Mouse (Mus musculus): ENCODE measurements around the gene Lhfpl5. TPM values are rescaled to one million over a fixed set of nuclear protein-coding genes. Genes with fewer than 3 reads are reported as not detected.
"Not testable (repeated sequence)": the region's sequence is repeated elsewhere in the genome, so short reads cannot be mapped to it uniquely, and the experiment has no call there.

Gene Lhfpl5
- polyA plus RNA-seq, 1 experiment: 0.24 TPM

DNA sequence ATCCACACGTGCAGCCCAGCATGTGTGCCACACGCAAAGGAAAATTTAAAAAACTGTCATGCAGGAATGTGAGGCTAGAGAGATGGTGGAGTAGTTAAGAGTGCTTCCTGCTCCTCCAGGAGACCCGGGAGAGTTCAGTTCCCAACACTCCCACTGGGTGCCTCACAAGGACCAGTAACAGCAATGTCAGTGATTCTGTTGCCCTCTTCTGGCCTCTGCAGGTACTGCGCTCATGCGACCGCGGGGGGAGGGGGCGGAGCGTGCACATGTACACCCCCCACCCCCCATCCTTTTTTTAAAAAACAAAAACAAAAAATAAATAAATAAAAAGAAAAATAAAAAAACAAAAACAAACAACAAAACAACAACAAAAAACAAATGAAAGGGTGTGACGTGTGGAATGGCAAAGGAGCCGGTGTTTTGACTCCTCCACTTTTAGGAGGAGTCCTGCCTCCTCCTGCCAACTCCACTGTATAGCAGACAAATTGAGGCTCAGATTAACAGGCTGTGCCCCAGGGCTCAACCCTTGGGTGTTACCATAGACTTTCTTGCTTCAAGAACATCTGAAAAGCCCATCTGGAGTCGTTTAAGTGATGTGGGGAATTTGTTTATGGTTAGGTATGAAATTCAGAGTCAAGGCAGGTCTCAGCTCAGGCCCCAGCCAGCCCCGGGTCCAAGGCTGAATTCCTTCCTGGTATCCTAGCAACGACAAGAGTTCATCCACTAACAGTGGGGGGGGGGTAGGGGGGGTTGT, 22.2 kb upstream of the Lhfpl5 start:
- Histone ChIP-seq H3K27me3 (ENCODE audit: control insufficient read depth, insufficient read depth, low read length) (no peaks in the 10 kb centered on the region), H3K27ac (ENCODE audit: control insufficient read depth, insufficient read depth, low read length) (no peak overlapping the region), H3K4me1 (replicated peaks; ENCODE audit: control insufficient read depth, insufficient read depth, low read length) (peaks cover 12% of the 10 kb centered on the region), H3K4me3 (ENCODE audit: control insufficient read depth, insufficient read depth, low read length) (no peak overlapping the region), H3K36me3 (ENCODE audit: control insufficient read depth, insufficient read depth, low read length) (no peaks in the 10 kb centered on the region)
- WGBS: 21% methylated on average over 14 of the region's 14 CpGs
- TF ChIP-seq POLR2A (IDR thresholded peaks at IDR 0.05; ENCODE audit: control insufficient read depth, extremely low read depth, insufficient read depth, low read length, poor library complexity) (no peak), CTCF (IDR thresholded peaks at IDR 0.05; ENCODE audit: borderline replicate concordance, control insufficient read depth, extremely low read depth, insufficient read depth, low read length, poor library complexity) (peak; percentile 81)
- DNase-seq: peak; percentile 80

DNA sequence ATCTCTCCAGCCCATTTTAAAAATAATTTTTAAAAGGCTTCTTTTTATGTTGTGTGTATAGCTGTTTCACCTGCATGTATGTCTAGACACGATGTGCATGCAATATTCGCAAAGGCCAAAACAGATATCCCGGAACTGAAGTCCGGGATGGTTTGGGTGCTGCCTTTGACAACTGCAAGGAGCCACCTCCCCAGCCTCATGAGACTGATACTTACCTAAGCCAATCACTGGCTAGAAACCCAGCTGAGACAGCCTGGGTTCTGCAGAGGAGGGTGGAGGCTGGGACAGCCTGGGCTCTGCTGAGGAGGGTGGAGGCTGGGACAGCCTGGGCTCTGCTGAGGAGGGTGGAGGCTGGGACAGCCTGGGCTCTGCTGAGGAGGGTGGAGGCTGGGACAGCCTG, 21.4 kb upstream of the Lhfpl5 start:
- H3K27me3 ChIP-seq (ENCODE audit: control insufficient read depth, insufficient read depth, low read length); H3K36me3 ChIP-seq (ENCODE audit: control insufficient read depth, insufficient read depth, low read length); H3K4me3 ChIP-seq (ENCODE audit: control insufficient read depth, insufficient read depth, low read length); H3K27ac ChIP-seq (ENCODE audit: control insufficient read depth, insufficient read depth, low read length); DNase-seq: not testable (repeated sequence)
- H3K4me1 ChIP-seq (replicated peaks; ENCODE audit: control insufficient read depth, insufficient read depth, low read length): peaks cover 12% of the 10 kb centered on the region
- 96% methylated on average over 4 of the region's 4 CpGs for WGBS

DNA sequence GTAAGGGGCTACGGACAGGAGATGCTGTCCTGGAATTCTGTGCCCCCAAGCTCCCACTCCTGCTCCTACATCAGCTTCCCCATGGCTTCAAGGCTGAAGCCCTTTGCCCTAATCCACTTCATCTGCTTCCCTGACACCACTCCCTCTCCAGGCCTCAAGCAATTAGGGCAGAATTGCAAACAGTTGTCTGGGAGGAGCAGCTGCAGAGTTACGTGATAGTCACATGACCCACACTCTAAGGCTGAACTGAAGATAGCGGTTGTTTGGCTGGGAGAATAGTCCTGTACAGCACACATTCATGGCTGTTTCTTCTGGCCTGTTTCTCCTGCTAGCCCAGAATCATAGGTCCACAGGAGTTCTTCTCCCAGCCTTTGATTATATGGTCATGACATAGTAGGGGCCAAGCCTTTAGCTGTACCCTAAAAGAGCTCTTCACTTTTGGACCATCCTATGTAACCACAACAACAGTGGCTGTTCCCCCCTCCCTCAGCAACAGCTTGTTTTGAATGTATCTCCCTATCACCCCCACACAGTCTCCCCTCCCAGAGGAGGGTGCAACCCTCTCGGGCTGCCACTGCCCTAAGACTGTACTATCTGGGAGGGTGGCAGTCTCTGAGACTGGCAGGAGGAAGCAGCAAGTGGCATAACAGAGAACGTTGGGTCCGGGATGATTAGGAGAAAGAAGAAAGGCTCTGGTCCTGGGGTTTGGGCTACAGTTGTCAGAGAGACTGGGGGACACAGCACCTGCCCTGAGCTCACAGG, 18.6 kb upstream of the Lhfpl5 start:
- Histone ChIP-seq H3K27ac (ENCODE audit: control insufficient read depth, insufficient read depth, low read length) (no peak overlapping the region), H3K4me1 (replicated peaks; ENCODE audit: control insufficient read depth, insufficient read depth, low read length) (peaks cover 12% of the 10 kb centered on the region), H3K4me3 (ENCODE audit: control insufficient read depth, insufficient read depth, low read length) (no peak overlapping the region), H3K27me3 (ENCODE audit: control insufficient read depth, insufficient read depth, low read length) (no peaks in the 10 kb centered on the region), H3K36me3 (ENCODE audit: control insufficient read depth, insufficient read depth, low read length) (no peaks in the 10 kb centered on the region)
- TF ChIP-seq POLR2A (IDR thresholded peaks at IDR 0.05; ENCODE audit: control insufficient read depth, extremely low read depth, insufficient read depth, low read length, poor library complexity): no peak
- TF ChIP-seq CTCF (IDR thresholded peaks at IDR 0.05; ENCODE audit: borderline replicate concordance, control insufficient read depth, extremely low read depth, insufficient read depth, low read length, poor library complexity): no peak
- 44% methylated on average over 6 of the region's 6 CpGs for WGBS
- no peak for DNase-seq

DNA sequence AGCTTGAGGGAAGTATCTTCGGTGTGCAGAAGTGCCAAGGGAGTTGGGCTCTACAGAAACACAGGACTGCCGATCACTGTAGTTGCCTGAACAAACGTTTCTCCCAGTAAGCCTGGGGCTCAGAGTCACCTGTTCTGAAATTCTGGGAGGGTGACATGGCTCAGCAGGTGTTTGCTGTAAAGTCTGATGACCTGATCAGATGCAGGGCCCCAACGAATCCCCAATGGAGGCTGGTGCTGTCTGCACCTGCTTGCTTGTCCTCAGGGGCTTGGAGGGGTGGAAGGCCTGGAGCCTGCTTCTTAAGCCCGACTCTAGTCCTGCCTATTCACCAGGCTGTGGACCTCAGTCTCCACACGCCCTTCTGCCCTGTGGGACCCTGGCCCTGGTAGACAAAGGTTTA, 17.7 kb upstream of the Lhfpl5 start:
- no peak overlapping the region for H3K4me3 ChIP-seq (ENCODE audit: control insufficient read depth, insufficient read depth, low read length)
- no peak overlapping the region for H3K27ac ChIP-seq (ENCODE audit: control insufficient read depth, insufficient read depth, low read length)
- 84% methylated on average over 6 of the region's 6 CpGs for WGBS
- peaks cover 12% of the 10 kb centered on the region for H3K4me1 ChIP-seq (replicated peaks; ENCODE audit: control insufficient read depth, insufficient read depth, low read length)
- TF ChIP-seq CTCF (IDR thresholded peaks at IDR 0.05; ENCODE audit: borderline replicate concordance, control insufficient read depth, extremely low read depth, insufficient read depth, low read length, poor library complexity): no peak
- no peak for TF ChIP-seq POLR2A (IDR thresholded peaks at IDR 0.05; ENCODE audit: control insufficient read depth, extremely low read depth, insufficient read depth, low read length, poor library complexity)
- no peaks in the 10 kb centered on the region for H3K27me3 ChIP-seq (ENCODE audit: control insufficient read depth, insufficient read depth, low read length)
- no peaks in the 10 kb centered on the region for H3K36me3 ChIP-seq (ENCODE audit: control insufficient read depth, insufficient read depth, low read length)
- no peak for DNase-seq

DNA sequence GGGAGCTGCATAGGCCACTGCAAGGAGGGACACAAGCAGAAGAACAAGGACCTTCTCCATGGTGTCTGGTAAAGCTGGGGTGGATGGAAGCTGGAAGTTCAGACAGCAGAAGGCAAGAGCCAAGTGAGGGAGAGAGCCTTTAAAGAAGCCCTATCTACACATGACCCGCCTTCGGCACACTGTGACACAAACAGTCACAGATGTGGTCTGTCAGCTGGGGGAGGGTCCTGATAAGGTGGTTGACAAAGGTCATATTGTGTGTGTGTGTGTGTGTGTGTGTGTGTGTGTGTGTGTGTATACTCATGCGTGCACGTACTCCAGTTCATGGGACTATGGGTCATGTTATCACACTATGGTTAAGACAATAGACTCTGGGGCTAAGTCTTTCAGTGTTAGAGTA, 14.8 kb upstream of the Lhfpl5 start, which contains the start of gene Clps:
Gene Clps, minus strand, starts transcription at position 169 of the 400 bp plus-strand sequence.
- no peaks in the 10 kb centered on the region for H3K36me3 ChIP-seq (ENCODE audit: control insufficient read depth, insufficient read depth, low read length)
- H3K4me3 ChIP-seq (ENCODE audit: control insufficient read depth, insufficient read depth, low read length): no peak within 1 kb of the TSS
- WGBS: 92% methylated on average over 4 of the region's 4 CpGs
- TF ChIP-seq POLR2A (IDR thresholded peaks at IDR 0.05; ENCODE audit: control insufficient read depth, extremely low read depth, insufficient read depth, low read length, poor library complexity): no peak
- TF ChIP-seq CTCF (IDR thresholded peaks at IDR 0.05; ENCODE audit: borderline replicate concordance, control insufficient read depth, extremely low read depth, insufficient read depth, low read length, poor library complexity): no peak
- no peaks in the 10 kb centered on the region for H3K27me3 ChIP-seq (ENCODE audit: control insufficient read depth, insufficient read depth, low read length)
- no peak for DNase-seq
- peaks cover 12% of the 10 kb centered on the region for H3K4me1 ChIP-seq (replicated peaks; ENCODE audit: control insufficient read depth, insufficient read depth, low read length)
- H3K27ac ChIP-seq (ENCODE audit: control insufficient read depth, insufficient read depth, low read length): no peak within 1 kb of the TSS

DNA sequence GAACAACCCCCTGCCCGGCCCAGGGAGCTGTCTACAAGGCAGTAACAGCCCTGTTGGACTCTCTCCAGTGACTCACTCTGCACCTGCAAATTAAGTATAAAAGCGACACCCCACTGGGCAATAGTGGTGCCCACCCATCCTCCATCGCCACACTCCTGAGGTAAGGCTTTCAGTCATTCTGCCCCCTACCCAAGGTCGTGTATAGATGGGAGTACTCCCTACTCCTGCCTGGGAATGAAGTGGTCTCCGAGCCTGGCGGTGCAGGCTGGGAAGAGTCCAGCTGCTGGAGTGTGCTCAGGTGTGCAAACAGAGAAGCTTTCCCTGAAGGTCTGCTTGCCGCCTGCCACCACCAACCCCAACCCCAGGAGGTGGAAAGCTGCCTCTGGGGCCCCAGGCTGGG, 13.8 kb upstream of the Lhfpl5 start:
- 80% methylated on average over 7 of the region's 7 CpGs for WGBS
- Histone ChIP-seq H3K27me3 (ENCODE audit: control insufficient read depth, insufficient read depth, low read length) (no peaks in the 10 kb centered on the region), H3K4me1 (replicated peaks; ENCODE audit: control insufficient read depth, insufficient read depth, low read length) (peaks cover 10% of the 10 kb centered on the region), H3K4me3 (ENCODE audit: control insufficient read depth, insufficient read depth, low read length) (no peak overlapping the region), H3K27ac (ENCODE audit: control insufficient read depth, insufficient read depth, low read length) (no peak overlapping the region), H3K36me3 (ENCODE audit: control insufficient read depth, insufficient read depth, low read length) (no peaks in the 10 kb centered on the region)
- TF ChIP-seq CTCF (IDR thresholded peaks at IDR 0.05; ENCODE audit: borderline replicate concordance, control insufficient read depth, extremely low read depth, insufficient read depth, low read length, poor library complexity): no peak
- no peak for TF ChIP-seq POLR2A (IDR thresholded peaks at IDR 0.05; ENCODE audit: control insufficient read depth, extremely low read depth, insufficient read depth, low read length, poor library complexity)
- no peak for DNase-seq

All from thymus, adult 2 months (tissue).